Mouse (Mus musculus): Measurements from ENCODE around the gene Gm11273. TPM values are rescaled to one million over a fixed set of nuclear protein-coding genes. Genes with fewer than 3 reads are reported as not detected.

Gene Gm11273
- polyA plus RNA-seq, 1 experiment from 2014 or later, result 4.7 TPM

Other genes starting within 250 kb of the Gm11273 start
- not detected in 2 replicates for gene Gpx5, start 208.7 kb downstream of the Gm11273 start, polyA plus RNA-seq (2016; fragmentation: Nextera tagmentation; extraction: Ambion mirVana)
- not detected in 2 replicates for gene Gpx6, start 189.3 kb downstream of the Gm11273 start, polyA plus RNA-seq (2016; fragmentation: Nextera tagmentation; extraction: Ambion mirVana)
- not detected in 2 replicates for gene Olfr1367, start 154.5 kb downstream of the Gm11273 start, polyA plus RNA-seq (2016; fragmentation: Nextera tagmentation; extraction: Ambion mirVana)
- 5.5 and 5.8 TPM in 2 replicates for gene Zscan12, start 138.6 kb downstream of the Gm11273 start, polyA plus RNA-seq (2016; fragmentation: Nextera tagmentation; extraction: Ambion mirVana)
- gene Zkscan3, start 98.7 kb downstream of the Gm11273 start, polyA plus RNA-seq (2016; fragmentation: Nextera tagmentation; extraction: Ambion mirVana), result 34.8 and 36.2 TPM in 2 replicates
- 1.6 and 2.1 TPM in 2 replicates for gene Pgbd1, start 60.4 kb downstream of the Gm11273 start, polyA plus RNA-seq (2016; fragmentation: Nextera tagmentation; extraction: Ambion mirVana)
- gene Zscan26, start 47.7 kb downstream of the Gm11273 start, polyA plus RNA-seq (2016; fragmentation: Nextera tagmentation; extraction: Ambion mirVana), result 9.1 and 10.4 TPM in 2 replicates
- 0.43 and 0.78 TPM in 2 replicates for gene Nkapl, start 32.9 kb downstream of the Gm11273 start, polyA plus RNA-seq (2016; fragmentation: Nextera tagmentation; extraction: Ambion mirVana)
- gene Zkscan4, start 22.5 kb downstream of the Gm11273 start, polyA plus RNA-seq (2016; fragmentation: Nextera tagmentation; extraction: Ambion mirVana), result 0.62 and 0.78 TPM in 2 replicates
- not detected in 2 replicates for gene Gm10065, start 22.0 kb downstream of the Gm11273 start, polyA plus RNA-seq (2016; fragmentation: Nextera tagmentation; extraction: Ambion mirVana)
- gene AK157302, start 6.2 kb downstream of the Gm11273 start, polyA plus RNA-seq (2016; fragmentation: Nextera tagmentation; extraction: Ambion mirVana), result 0.56 TPM in 2 replicates
- gene Zkscan8, start 29.7 kb upstream of the Gm11273 start, polyA plus RNA-seq (2016; fragmentation: Nextera tagmentation; extraction: Ambion mirVana), result 2.6 and 2.8 TPM in 2 replicates
- gene Olfr1366, start 41.4 kb upstream of the Gm11273 start, polyA plus RNA-seq (2016; fragmentation: Nextera tagmentation; extraction: Ambion mirVana), result 0.05 TPM in 1 of 2 replicates, not detected in the other
- gene Olfr1535, start 58.5 kb upstream of the Gm11273 start, polyA plus RNA-seq (2016; fragmentation: Nextera tagmentation; extraction: Ambion mirVana), result not detected in 2 replicates
- gene Olfr1364, start 80.3 kb upstream of the Gm11273 start, polyA plus RNA-seq (2016; fragmentation: Nextera tagmentation; extraction: Ambion mirVana), result not detected in 2 replicates
- not detected in 2 replicates for gene Olfr1362, start 112.6 kb upstream of the Gm11273 start, polyA plus RNA-seq (2016; fragmentation: Nextera tagmentation; extraction: Ambion mirVana)
- gene Olfr11, start 141.1 kb upstream of the Gm11273 start, polyA plus RNA-seq (2016; fragmentation: Nextera tagmentation; extraction: Ambion mirVana), result not detected in 2 replicates
- gene Olfr1361, start 162.0 kb upstream of the Gm11273 start, polyA plus RNA-seq (2016; fragmentation: Nextera tagmentation; extraction: Ambion mirVana), result not detected in 2 replicates
- gene Olfr1360, start 176.0 kb upstream of the Gm11273 start, polyA plus RNA-seq (2016; fragmentation: Nextera tagmentation; extraction: Ambion mirVana), result not detected in 2 replicates
- not detected in 2 replicates for gene Olfr1359, start 196.7 kb upstream of the Gm11273 start, polyA plus RNA-seq (2016; fragmentation: Nextera tagmentation; extraction: Ambion mirVana)
- 1.5 and 1.7 TPM in 2 replicates for gene Hist1h2bl, start 214.7 kb upstream of the Gm11273 start, polyA plus RNA-seq (2016; fragmentation: Nextera tagmentation; extraction: Ambion mirVana)
- gene Hist1h2ai, start 215.0 kb upstream of the Gm11273 start, polyA plus RNA-seq (2016; fragmentation: Nextera tagmentation; extraction: Ambion mirVana), result 13.8 and 17.6 TPM in 2 replicates
- 8.3 and 14.2 TPM in 2 replicates for gene Hist1h3h, start 216.2 kb upstream of the Gm11273 start, polyA plus RNA-seq (2016; fragmentation: Nextera tagmentation; extraction: Ambion mirVana)
- gene Hist1h2bm, start 220.6 kb upstream of the Gm11273 start, polyA plus RNA-seq (2016; fragmentation: Nextera tagmentation; extraction: Ambion mirVana), result 6.4 and 6.5 TPM in 2 replicates
- gene Hist1h4j, start 233.6 kb upstream of the Gm11273 start, polyA plus RNA-seq (2016; fragmentation: Nextera tagmentation; extraction: Ambion mirVana), result 0.59 and 0.75 TPM in 2 replicates
- gene Hist1h4k, start 249.1 kb upstream of the Gm11273 start, polyA plus RNA-seq (2016; fragmentation: Nextera tagmentation; extraction: Ambion mirVana), result 3.7 and 5.9 TPM in 2 replicates

Measured in liver, embryonic 12.5 days (tissue).